Mouse (Mus musculus): ENCODE results near the gene Iqschfp. TPM values are rescaled to one million over a fixed set of nuclear protein-coding genes. Genes with fewer than 3 reads are reported as not detected.

Iqschfp gene
- polyA plus RNA-seq, 1 experiment from 2014 or later = 2.3 TPM

GRCm38 (mm10) chr3:68608848-68609497, 716.9 kb downstream of the Iqschfp start:
- H3K27ac ChIP-seq = no peak overlapping the region
- 81% methylated on average over 19 of the region's 19 CpGs for WGBS
- no peaks in the 10 kb centered on the region for H3K36me3 ChIP-seq (ENCODE audit: poor library complexity, severe bottlenecking)
- no peak overlapping the region for H3K4me3 ChIP-seq
- H3K4me1 ChIP-seq = peaks cover 22% of the 10 kb centered on the region
- H3K4me2 ChIP-seq = no peak overlapping the region
- peak; percentile 31; the same call in 1 of the 2 replicates for ATAC-seq
- no peaks in the 10 kb centered on the region for H3K27me3 ChIP-seq
- no peaks in the 10 kb centered on the region for H3K9me3 ChIP-seq (replicated peaks)
- H3K9ac ChIP-seq = no peak overlapping the region

DNA sequence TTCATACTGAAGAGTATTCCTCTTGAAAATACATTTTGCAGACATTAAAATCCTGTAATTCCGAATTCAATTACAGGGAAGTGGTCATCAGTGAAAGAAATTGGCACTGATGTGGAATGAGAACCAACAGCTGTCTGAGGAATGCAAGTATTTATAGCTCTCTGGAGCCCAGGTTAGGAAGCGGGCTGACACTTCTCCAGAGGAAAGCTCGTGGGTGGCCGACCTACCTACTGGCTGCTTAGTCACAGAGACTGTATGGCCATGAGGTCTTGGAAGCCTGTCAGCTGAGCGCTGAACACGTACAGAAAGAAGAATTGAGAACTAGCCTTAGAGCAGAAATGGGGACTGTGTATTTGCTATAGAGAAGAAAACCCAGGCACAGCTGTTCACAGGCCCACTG, 718.0 kb downstream of the Iqschfp start:
- Histone ChIP-seq H3K9ac (no peak overlapping the region), H3K9me3 (replicated peaks) (no peaks in the 10 kb centered on the region), H3K4me2 (no peak overlapping the region), H3K4me1 (peaks cover 13% of the 10 kb centered on the region), H3K36me3 (ENCODE audit: poor library complexity, severe bottlenecking) (no peaks in the 10 kb centered on the region), H3K27me3 (no peaks in the 10 kb centered on the region), H3K4me3 (no peak overlapping the region), H3K27ac (no peak overlapping the region)
- ATAC-seq = no peak
- WGBS = 84% methylated on average over 6 of the region's 6 CpGs

GRCm38 (mm10) chr3:68610598-68611261, 718.7 kb downstream of the Iqschfp start:
- Histone ChIP-seq H3K4me1 (peaks cover 9% of the 10 kb centered on the region; the same call in 1 of the 2 replicates), H3K4me2 (no peak overlapping the region), H3K9ac (no peak overlapping the region), H3K4me3 (no peak overlapping the region), H3K36me3 (ENCODE audit: poor library complexity, severe bottlenecking) (no peaks in the 10 kb centered on the region), H3K9me3 (replicated peaks) (no peaks in the 10 kb centered on the region), H3K27me3 (no peaks in the 10 kb centered on the region), H3K27ac (no peak overlapping the region)
- WGBS = 87% methylated on average over 11 of the region's 11 CpGs
- ATAC-seq = no peak

- peaks cover 3% of the 10 kb centered on the region; the same call in 1 of the 2 replicates for H3K4me1 ChIP-seq
- H3K4me2 ChIP-seq = no peak overlapping the region
- no peaks in the 10 kb centered on the region for H3K9me3 ChIP-seq (replicated peaks)
- no peak overlapping the region for H3K27ac ChIP-seq
- peaks cover 26% of the 10 kb centered on the region; the same call in 1 of the 2 replicates for H3K36me3 ChIP-seq (ENCODE audit: poor library complexity, severe bottlenecking)
- no peak overlapping the region for H3K4me3 ChIP-seq
- peak; percentile 67 for ATAC-seq
- H3K9ac ChIP-seq = no peak overlapping the region
- no peaks in the 10 kb centered on the region for H3K27me3 ChIP-seq
- WGBS = 68% methylated on average over 10 of the region's 10 CpGs
These were observed 723.2 kb downstream of the Iqschfp start for GRCm38 (mm10) chr3:68615042-68615810.

DNA sequence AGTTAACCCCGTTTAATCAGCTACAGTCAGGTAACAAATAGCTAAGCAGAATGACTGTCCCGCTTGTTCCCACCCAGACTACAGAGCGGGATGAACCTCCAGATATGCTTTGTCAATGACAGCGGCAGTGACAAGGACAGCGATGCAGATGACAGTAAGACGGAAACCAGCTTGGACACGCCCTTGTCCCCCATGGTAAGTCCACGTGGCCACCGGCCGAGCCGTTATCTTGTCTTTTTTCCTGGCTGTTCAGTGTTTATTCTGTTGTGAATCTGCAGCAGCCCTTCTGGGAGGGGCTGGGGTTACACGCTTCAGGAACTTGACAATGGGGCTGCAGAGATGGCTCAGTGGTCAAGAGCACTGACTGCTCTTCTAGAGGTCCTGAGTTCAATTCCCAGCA, 724.3 kb downstream of the Iqschfp start:
- Histone ChIP-seq H3K27me3 (no peaks in the 10 kb centered on the region), H3K4me2 (no peak overlapping the region), H3K9me3 (replicated peaks) (no peaks in the 10 kb centered on the region), H3K27ac (no peak overlapping the region), H3K4me1 (peaks cover 3% of the 10 kb centered on the region; the same call in 1 of the 2 replicates), H3K9ac (no peak overlapping the region), H3K36me3 (ENCODE audit: poor library complexity, severe bottlenecking) (peaks cover 36% of the 10 kb centered on the region), H3K4me3 (no peak overlapping the region)
- 93% methylated on average over 12 of the region's 12 CpGs for WGBS
- ATAC-seq = no peak

DNA sequence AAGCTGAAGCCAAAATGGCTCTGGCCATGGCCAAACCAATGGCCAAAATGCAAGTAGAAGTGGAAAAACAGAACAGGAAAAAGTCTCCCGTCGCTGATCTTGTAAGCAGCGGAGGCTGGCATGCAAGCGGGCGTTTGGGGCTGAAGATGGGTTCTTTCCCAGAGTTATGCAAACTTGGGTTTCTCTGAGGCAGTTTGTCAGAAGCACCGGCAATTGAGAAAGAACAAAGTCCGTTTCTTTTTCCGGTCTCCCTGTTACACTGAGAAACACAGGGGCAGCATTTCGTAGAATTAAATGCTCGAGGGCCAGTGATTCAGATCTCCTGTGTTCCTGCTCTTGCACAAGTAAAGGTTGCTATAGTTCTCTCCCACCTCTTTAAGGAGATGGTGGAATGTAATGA, 725.7 kb downstream of the Iqschfp start:
- Histone ChIP-seq H3K4me3 (no peak overlapping the region), H3K9ac (no peak overlapping the region), H3K27me3 (no peaks in the 10 kb centered on the region), H3K4me2 (no peak overlapping the region), H3K27ac (no peak overlapping the region), H3K36me3 (ENCODE audit: poor library complexity, severe bottlenecking) (peaks cover 47% of the 10 kb centered on the region), H3K9me3 (replicated peaks) (no peaks in the 10 kb centered on the region), H3K4me1 (peaks cover 3% of the 10 kb centered on the region; the same call in 1 of the 2 replicates)
- WGBS = 92% methylated on average over 10 of the region's 10 CpGs
- ATAC-seq = no peak

- no peaks in the 10 kb centered on the region for H3K27me3 ChIP-seq
- H3K4me2 ChIP-seq = no peak overlapping the region
- H3K9me3 ChIP-seq (replicated peaks) = no peaks in the 10 kb centered on the region
- no peak overlapping the region for H3K9ac ChIP-seq
- no peak overlapping the region for H3K27ac ChIP-seq
- ATAC-seq = no peak
- peaks cover 54% of the 10 kb centered on the region for H3K36me3 ChIP-seq (ENCODE audit: poor library complexity, severe bottlenecking)
- no peak overlapping the region for H3K4me3 ChIP-seq
- no peaks in the 10 kb centered on the region; the same call in 1 of the 2 replicates for H3K4me1 ChIP-seq
- WGBS = 83% methylated on average over 5 of the region's 5 CpGs
These were observed 727.1 kb downstream of the Iqschfp start for GRCm38 (mm10) chr3:68619097-68619496.

- H3K36me3 ChIP-seq (ENCODE audit: poor library complexity, severe bottlenecking) = peaks cover 79% of the 10 kb centered on the region
- H3K9ac ChIP-seq = no peak overlapping the region
- H3K9me3 ChIP-seq (replicated peaks) = no peaks in the 10 kb centered on the region
- H3K27ac ChIP-seq = no peak overlapping the region
- WGBS = 90% methylated on average over 3 of the region's 3 CpGs
- H3K4me1 ChIP-seq = no peaks in the 10 kb centered on the region
- ATAC-seq = no peak
- H3K4me3 ChIP-seq = no peak overlapping the region
- H3K27me3 ChIP-seq = no peaks in the 10 kb centered on the region
- no peak overlapping the region for H3K4me2 ChIP-seq
These were observed 729.9 kb downstream of the Iqschfp start for GRCm38 (mm10) chr3:68621971-68622370.

DNA sequence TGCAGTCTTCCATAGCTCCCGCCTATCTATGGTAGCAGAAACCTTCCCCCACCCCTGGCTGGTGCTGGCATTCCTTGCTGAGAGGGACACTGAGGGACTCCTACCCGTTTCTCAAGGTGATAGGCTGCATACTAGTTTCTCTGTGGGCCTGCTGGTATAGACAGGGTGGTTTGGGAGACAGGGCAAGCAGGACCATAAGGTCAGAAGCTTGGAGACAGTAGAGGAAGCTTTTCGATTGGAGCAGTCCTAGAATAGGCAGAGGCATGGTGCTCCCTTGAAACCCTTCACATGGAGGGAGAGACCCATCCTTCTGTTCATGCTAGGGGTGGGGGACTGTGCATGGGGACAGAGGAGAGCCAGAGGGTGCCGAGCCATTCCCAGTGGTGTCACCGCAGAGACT, 731.0 kb downstream of the Iqschfp start:
- WGBS = 90% methylated on average over 5 of the region's 5 CpGs
- Histone ChIP-seq H3K27me3 (no peaks in the 10 kb centered on the region), H3K4me2 (no peak overlapping the region), H3K36me3 (ENCODE audit: poor library complexity, severe bottlenecking) (peaks cover 72% of the 10 kb centered on the region), H3K4me1 (no peaks in the 10 kb centered on the region), H3K27ac (no peak overlapping the region), H3K4me3 (no peak overlapping the region), H3K9me3 (replicated peaks) (no peaks in the 10 kb centered on the region), H3K9ac (no peak overlapping the region)
- ATAC-seq = no peak

- Histone ChIP-seq H3K9ac (no peak overlapping the region), H3K4me2 (no peak overlapping the region), H3K9me3 (replicated peaks) (no peaks in the 10 kb centered on the region), H3K27me3 (no peaks in the 10 kb centered on the region), H3K36me3 (ENCODE audit: poor library complexity, severe bottlenecking) (peaks cover 61% of the 10 kb centered on the region), H3K27ac (no peak overlapping the region), H3K4me1 (no peaks in the 10 kb centered on the region), H3K4me3 (no peak overlapping the region)
- ATAC-seq = no peak
- WGBS = 90% methylated on average over 6 of the region's 6 CpGs
These were observed 732.4 kb downstream of the Iqschfp start for GRCm38 (mm10) chr3:68624471-68624870.

DNA sequence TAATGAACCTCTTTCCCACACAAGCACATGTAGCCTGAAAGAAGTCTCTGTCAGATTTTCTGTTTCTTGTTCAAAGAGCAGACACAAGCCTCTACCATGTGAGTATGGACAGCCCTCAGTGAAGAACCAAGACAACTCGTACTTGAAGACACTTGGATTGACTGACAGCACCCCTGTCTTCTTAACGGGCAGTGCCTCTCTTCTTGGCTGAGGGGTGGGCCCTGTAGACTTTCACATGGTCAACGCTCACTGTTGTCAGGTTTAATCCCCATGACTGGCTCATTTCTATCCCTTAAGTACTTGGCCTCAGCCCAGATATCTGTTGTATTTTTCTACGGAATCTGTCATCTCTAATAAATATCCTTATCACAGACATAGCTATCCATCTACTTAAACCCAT, 738.2 kb downstream of the Iqschfp start:
- no peaks in the 10 kb centered on the region for H3K9me3 ChIP-seq (replicated peaks)
- peaks cover 17% of the 10 kb centered on the region for H3K36me3 ChIP-seq (ENCODE audit: poor library complexity, severe bottlenecking)
- H3K27me3 ChIP-seq = no peaks in the 10 kb centered on the region
- H3K9ac ChIP-seq = no peak overlapping the region
- H3K4me2 ChIP-seq = no peak overlapping the region
- no peak for ATAC-seq
- H3K4me1 ChIP-seq = no peaks in the 10 kb centered on the region
- no peak overlapping the region for H3K27ac ChIP-seq
- 83% methylated on average over 4 of the region's 4 CpGs for WGBS
- no peak overlapping the region for H3K4me3 ChIP-seq

GRCm38 (mm10) chr3:68630821-68631220, 738.8 kb downstream of the Iqschfp start:
- no peak for ATAC-seq
- Histone ChIP-seq H3K27ac (no peak overlapping the region), H3K4me1 (no peaks in the 10 kb centered on the region), H3K4me3 (no peak overlapping the region), H3K4me2 (no peak overlapping the region), H3K9me3 (replicated peaks) (no peaks in the 10 kb centered on the region), H3K36me3 (ENCODE audit: poor library complexity, severe bottlenecking) (peaks cover 12% of the 10 kb centered on the region; the same call in 1 of the 2 replicates), H3K27me3 (no peaks in the 10 kb centered on the region), H3K9ac (no peak overlapping the region)
- 94% methylated on average over 3 of the region's 3 CpGs for WGBS

Measured in forebrain, embryonic 13.5 days (tissue).